Mouse (Mus musculus) liver, embryonic 16.5 days (tissue): ENCODE data around the gene Ftsj1. TPM values are rescaled to one million over a fixed set of nuclear protein-coding genes. Genes with fewer than 3 reads are reported as not detected.
A peak's percentile ranks its signal among the peaks of the same experiment; 100 is the strongest.

ENCODE experiments used
- ATAC-seq: fragments of 200-750 bp; cut with Nextera tagmentation; 2 replicates; pipeline ENCODE4 v1.8.0; 2017; ENCODE audit warnings: low read depth, mild to moderate bottlenecking, moderate number of reproducible peaks, moderate library complexity
- H3K27ac ChIP-seq: fragments of 300-500 bp; sonication (generic); 2 replicates; pipeline ENCODE4 v1.5.1; 2014; ENCODE audit warnings: mild to moderate bottlenecking, low read length
- H3K27me3 ChIP-seq: fragments of 300-500 bp; sonication (generic); 2 replicates; pipeline ENCODE4 v1.6.1; 2014; ENCODE audit warnings: low read depth, low read length, mixed read lengths; ENCODE audit not compliant: control insufficient read depth, insufficient read depth
- H3K36me3 ChIP-seq: fragments of 300-500 bp; sonication (generic); 2 replicates; pipeline ENCODE4 v1.6.1; 2014; ENCODE audit warnings: mild to moderate bottlenecking; ENCODE audit not compliant: control insufficient read depth, insufficient read depth
- H3K4me1 ChIP-seq: fragments of 300-500 bp; sonication (generic); 2 replicates; pipeline ENCODE4 v1.6.1; 2014; ENCODE audit warnings: low read depth, low read length, mixed read lengths; ENCODE audit not compliant: control insufficient read depth
- H3K4me2 ChIP-seq: fragments of 300-500 bp; sonication (generic); 2 replicates; pipeline ENCODE4 v1.6.1; 2014; ENCODE audit warnings: low read depth, low read length, mixed read lengths
- H3K4me3 ChIP-seq: fragments of 300-500 bp; sonication (generic); 2 replicates; pipeline ENCODE4 v1.5.1; 2014; ENCODE audit warnings: low read depth, mild to moderate bottlenecking, low read length
- H3K9ac ChIP-seq: fragments of 300-500 bp; sonication (generic); 2 replicates; pipeline ENCODE4 v1.6.1; 2014; ENCODE audit warnings: low read depth, low read length
- H3K9me3 ChIP-seq: fragments of 300-500 bp; sonication (generic); replicated peaks from 2 replicates; pipeline ENCODE4 v1.6.1; 2016; ENCODE audit warnings: low read length; ENCODE audit not compliant: control insufficient read depth
- WGBS: fragments of 180-500 bp; shearing (Covaris S2); extraction: QIAGEN DNeasy Blood & Tissue Kit; methylation state at CpG from one replicate; pipeline ENCODE4 v1.1.7; 2014; ENCODE audit not compliant: insufficient replicate concordance; 5-methylcytosine and 5-hydroxymethylcytosine counted together
- polyA plus RNA-seq: library from polyadenylated mRNA; unstranded; fragments of >200 nt; fragmentation: Nextera tagmentation; extraction: Ambion mirVana; gene quantifications from 2 replicates; pipeline ENCODE4 v1.2.1, GENCODE M21; 2015

Ftsj1 gene
- polyA plus RNA-seq, 1 experiment from 2014 or later = 29.3 TPM

GRCm38 (mm10) chrX:8206694-8207197 is 45.5 kb downstream of the Ftsj1 start:
- ATAC-seq = no peak
- Histone ChIP-seq H3K4me1 (no peaks in the 10 kb centered on the region; the same call in 1 of the 2 replicates), H3K9me3 (no peaks in the 10 kb centered on the region), H3K27me3 (peaks cover 6% of the 10 kb centered on the region), H3K4me2 (peak overlapping the region; percentile 57), H3K9ac (no peak overlapping the region), H3K27ac (no peak overlapping the region), H3K36me3 (no peaks in the 10 kb centered on the region), H3K4me3 (peak overlapping the region; percentile 43)
- WGBS = 22% methylated on average over 11 of the region's 11 CpGs

GRCm38 (mm10) chrX:8206015-8206693 is 46.1 kb downstream of the Ftsj1 start, which contains the start of gene Porcn:
Porcn (minus strand) TSS chrX:8206525.
- peak; percentile 93 for ATAC-seq
- no peaks in the 10 kb centered on the region for H3K36me3 ChIP-seq
- no peak within 1 kb of the TSS for H3K27ac ChIP-seq
- no peaks in the 10 kb centered on the region; the same call in 1 of the 2 replicates for H3K4me1 ChIP-seq
- peak within 1 kb of the TSS; percentile 31; the same call in 1 of the 2 replicates for H3K9ac ChIP-seq
- no peaks in the 10 kb centered on the region for H3K9me3 ChIP-seq
- peak within 1 kb of the TSS; percentile 43 for H3K4me3 ChIP-seq
- H3K27me3 ChIP-seq = peaks cover 6% of the 10 kb centered on the region
- peak within 1 kb of the TSS; percentile 57 for H3K4me2 ChIP-seq
- WGBS = 15% methylated on average over 45 of the region's 46 CpGs

- Histone ChIP-seq H3K27me3 (peaks cover 6% of the 10 kb centered on the region), H3K4me1 (no peaks in the 10 kb centered on the region; the same call in 1 of the 2 replicates), H3K4me2 (peak overlapping the region; percentile 57; the same call in 1 of the 2 replicates), H3K27ac (no peak overlapping the region), H3K4me3 (no peak overlapping the region), H3K9ac (no peak overlapping the region), H3K9me3 (no peaks in the 10 kb centered on the region), H3K36me3 (no peaks in the 10 kb centered on the region)
- ATAC-seq = no peak
- WGBS = 28% methylated on average over 7 of the region's 7 CpGs
These were observed 46.7 kb downstream of the Ftsj1 start for GRCm38 (mm10) chrX:8205551-8205950.

GRCm38 (mm10) chrX:8205088-8205487 is 47.1 kb downstream of the Ftsj1 start:
- H3K36me3 ChIP-seq = no peaks in the 10 kb centered on the region
- no peaks in the 10 kb centered on the region; the same call in 1 of the 2 replicates for H3K4me1 ChIP-seq

GRCm38 (mm10) chrX:8204076-8204475 is 48.1 kb downstream of the Ftsj1 start:
- H3K9ac ChIP-seq = no peak overlapping the region
- ATAC-seq = no peak
- 61% methylated on average over 10 of the region's 10 CpGs for WGBS

More at GRCm38 (mm10) chrX:8205088-8205487, 47.1 kb downstream of the Ftsj1 start:
- ATAC-seq = no peak
- peaks cover 6% of the 10 kb centered on the region for H3K27me3 ChIP-seq
- H3K4me3 ChIP-seq = no peak overlapping the region
- H3K9ac ChIP-seq = no peak overlapping the region
- 41% methylated on average over 4 of the region's 4 CpGs for WGBS
- no peak overlapping the region for H3K4me2 ChIP-seq
- no peaks in the 10 kb centered on the region for H3K9me3 ChIP-seq
- no peak overlapping the region for H3K27ac ChIP-seq

GRCm38 (mm10) chrX:8203105-8203504 is 49.1 kb downstream of the Ftsj1 start:
- Histone ChIP-seq H3K27me3 (peaks cover 6% of the 10 kb centered on the region), H3K4me1 (no peaks in the 10 kb centered on the region; the same call in 1 of the 2 replicates), H3K36me3 (no peaks in the 10 kb centered on the region), H3K9ac (no peak overlapping the region), H3K4me3 (no peak overlapping the region), H3K9me3 (no peaks in the 10 kb centered on the region), H3K27ac (no peak overlapping the region), H3K4me2 (no peak overlapping the region)
- WGBS = 72% methylated on average over 14 of the region's 14 CpGs
- no peak for ATAC-seq

More at GRCm38 (mm10) chrX:8204076-8204475, 48.1 kb downstream of the Ftsj1 start:
- peaks cover 6% of the 10 kb centered on the region for H3K27me3 ChIP-seq
- H3K27ac ChIP-seq = no peak overlapping the region
- no peak overlapping the region for H3K4me3 ChIP-seq
- H3K4me2 ChIP-seq = no peak overlapping the region
- H3K9me3 ChIP-seq = no peaks in the 10 kb centered on the region
- H3K4me1 ChIP-seq = no peaks in the 10 kb centered on the region; the same call in 1 of the 2 replicates
- H3K36me3 ChIP-seq = no peaks in the 10 kb centered on the region

- WGBS = 21% methylated on average over 10 of the region's 10 CpGs
- Histone ChIP-seq H3K4me3 (peak within 1 kb of the TSS; percentile 75), H3K4me1 (peaks cover 2% of the 10 kb centered on the region), H3K27me3 (no peaks in the 10 kb centered on the region), H3K36me3 (no peaks in the 10 kb centered on the region), H3K9ac (peak within 1 kb of the TSS; percentile 80), H3K27ac (peak within 1 kb of the TSS; percentile 83), H3K9me3 (no peaks in the 10 kb centered on the region), H3K4me2 (peak within 1 kb of the TSS; percentile 88)
- ATAC-seq = peak; percentile 15
These were observed 58.8 kb downstream of the Ftsj1 start, which contains the start of gene Ebp for GRCm38 (mm10) chrX:8193419-8193723. Ebp (minus strand) TSS chrX:8193512.

- Histone ChIP-seq H3K27ac (peak overlapping the region; percentile 83), H3K4me3 (peak overlapping the region; percentile 75), H3K36me3 (no peaks in the 10 kb centered on the region), H3K9me3 (no peaks in the 10 kb centered on the region), H3K4me1 (peaks cover 2% of the 10 kb centered on the region), H3K4me2 (peak overlapping the region; percentile 88), H3K27me3 (no peaks in the 10 kb centered on the region), H3K9ac (peak overlapping the region; percentile 80)
- peak; percentile 99 for ATAC-seq
- WGBS = 14% methylated on average over 38 of the region's 38 CpGs
These were observed 59.4 kb downstream of the Ftsj1 start for GRCm38 (mm10) chrX:8192640-8193418.
